Mouse (Mus musculus): Measurements from ENCODE around the gene Krtap24-1. TPM values are rescaled to one million over a fixed set of nuclear protein-coding genes. Genes with fewer than 3 reads are reported as not detected.

Krtap24-1 gene
- polyA plus RNA-seq, 2 experiments from 2014 or later = not detected

DNA sequence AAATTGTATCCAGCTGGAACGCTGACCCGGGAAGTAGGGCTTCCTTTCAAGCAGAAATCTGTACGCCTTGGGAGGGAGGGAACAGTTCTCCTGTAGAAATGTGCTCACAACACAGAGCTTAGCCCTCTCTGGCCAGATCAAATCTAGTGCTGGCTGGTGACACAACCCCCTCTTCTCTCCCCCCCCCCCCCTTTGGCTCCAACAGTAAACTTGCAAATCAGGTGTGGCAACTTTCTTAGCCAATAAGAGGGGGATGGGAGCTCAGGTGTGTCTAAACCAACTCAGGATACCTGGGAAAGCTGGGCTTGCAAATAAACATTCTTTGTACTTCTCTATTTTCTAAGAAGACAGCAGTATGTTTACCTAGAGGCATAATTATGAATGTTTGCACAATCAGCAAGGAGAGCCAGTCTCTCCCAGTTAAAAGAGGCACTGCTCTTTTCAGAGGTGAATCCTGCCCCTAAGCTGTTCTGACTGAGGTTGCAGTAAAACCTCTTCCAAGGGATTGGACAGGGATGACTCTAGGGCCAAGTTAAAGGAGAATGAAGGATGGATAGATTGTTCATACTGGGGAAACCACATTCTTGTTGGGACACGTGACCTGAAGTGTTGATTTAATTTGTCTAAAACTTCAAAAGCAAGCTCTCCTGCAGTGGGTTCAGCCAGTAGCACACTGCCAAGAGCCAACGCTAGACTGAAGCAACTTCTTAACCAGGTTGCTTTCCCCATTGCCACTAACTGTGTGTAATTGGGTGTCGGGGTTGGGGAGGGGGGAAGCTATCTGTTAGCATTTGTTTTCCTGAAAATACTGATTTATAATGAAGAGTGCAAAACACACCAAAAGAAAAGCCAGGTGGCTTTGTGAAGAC lies 48.8 kb downstream of the Krtap24-1 start, which contains the start of gene Cldn8:
Cldn8 (minus strand) TSS at position 139 of the 869 bp plus-strand sequence.
- ATAC-seq = no peak

DNA sequence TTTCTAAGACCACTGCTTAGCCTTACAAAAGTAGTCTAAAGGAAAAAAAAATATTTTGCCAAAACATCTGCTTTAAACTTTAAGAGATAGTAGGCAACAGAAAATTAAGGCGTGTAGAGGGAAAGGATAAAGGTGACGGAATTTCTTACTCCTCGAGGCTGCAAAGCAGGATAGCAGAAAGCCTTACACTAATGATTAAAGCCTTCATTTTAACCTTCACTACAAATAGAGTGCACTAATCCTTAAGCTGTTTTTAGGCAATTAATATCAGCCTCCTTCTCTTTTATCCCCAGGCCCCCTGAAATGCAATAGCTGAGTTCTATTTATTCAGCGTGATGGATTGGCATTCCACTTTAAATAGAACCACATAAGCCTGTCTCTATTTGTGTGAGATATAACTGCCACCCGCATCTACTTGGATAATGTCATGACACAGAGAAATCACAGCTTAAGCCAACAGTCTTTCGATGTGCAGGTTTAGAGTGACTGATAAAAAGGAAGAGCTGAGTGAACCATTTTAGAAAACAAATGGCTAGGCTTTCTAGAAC lies 50.4 kb downstream of the Krtap24-1 start:
- ATAC-seq = no peak

Other genes starting within 250 kb of the Krtap24-1 start
- gene Cldn17, start 105.3 kb downstream of the Krtap24-1 start, polyA plus RNA-seq (2017; shearing (Covaris generic)) = not detected
- not detected for gene Cldn8, start 49.1 kb downstream of the Krtap24-1 start, polyA plus RNA-seq (2017; shearing (Covaris generic))
- not detected for gene 2310079G19Rik, start 15.4 kb upstream of the Krtap24-1 start, polyA plus RNA-seq (2017; shearing (Covaris generic))
- gene Krtap26-1, start 35.5 kb upstream of the Krtap24-1 start, polyA plus RNA-seq (2017; shearing (Covaris generic)) = not detected
- gene Krtap27-1, start 59.4 kb upstream of the Krtap24-1 start, polyA plus RNA-seq (2017; shearing (Covaris generic)) = not detected
- gene 2310061N02Rik, start 95.7 kb upstream of the Krtap24-1 start, polyA plus RNA-seq (2017; shearing (Covaris generic)) = not detected
- gene Krtap13-1, start 116.6 kb upstream of the Krtap24-1 start, polyA plus RNA-seq (2017; shearing (Covaris generic)) = under 1 TPM in 1 of 2 experiments, not detected in 1; 0.77 TPM
- not detected for gene Krtap13, start 139.4 kb upstream of the Krtap24-1 start, polyA plus RNA-seq (2017; shearing (Covaris generic))
- gene 2310034C09Rik, start 146.6 kb upstream of the Krtap24-1 start, polyA plus RNA-seq (2017; shearing (Covaris generic)) = not detected
- not detected for gene 2310057N15Rik, start 161.9 kb upstream of the Krtap24-1 start, polyA plus RNA-seq (2017; shearing (Covaris generic))
- gene Gm5965, start 165.6 kb upstream of the Krtap24-1 start, polyA plus RNA-seq (2017; shearing (Covaris generic)) = not detected
- not detected for gene Gm20741, start 199.9 kb upstream of the Krtap24-1 start, polyA plus RNA-seq (2017; shearing (Covaris generic))
- not detected for gene Krtap15, start 207.9 kb upstream of the Krtap24-1 start, polyA plus RNA-seq (2017; shearing (Covaris generic))
- gene Krtap14, start 213.9 kb upstream of the Krtap24-1 start, polyA plus RNA-seq (2017; shearing (Covaris generic)) = not detected

All from activated CD4-positive, CD25-positive, alpha-beta regulatory T cell, adult 4 months (primary cell).